Mouse (Mus musculus): ENCODE results near the gene Cfl2.

Gene Cfl2

GRCm38 (mm10) chr12:54830574-54830973 is 32.1 kb downstream of the Cfl2 start:
- peak; percentile 60 to 79 for DNase-seq (ENCODE audit: low spot score in 2 of 2)

GRCm38 (mm10) chr12:54829876-54830275 is 32.8 kb downstream of the Cfl2 start:
- DNase-seq (ENCODE audit: low spot score in 2 of 2) = no peak

GRCm38 (mm10) chr12:54828043-54828442 is 34.6 kb downstream of the Cfl2 start:
- no peak for DNase-seq (ENCODE audit: low spot score in 2 of 2)

GRCm38 (mm10) chr12:54825202-54825601 is 37.5 kb downstream of the Cfl2 start:
- DNase-seq (ENCODE audit: low spot score in 2 of 2) = no peak

GRCm38 (mm10) chr12:54822836-54823426 is 39.7 kb downstream of the Cfl2 start:
- no peak for DNase-seq (ENCODE audit: low spot score in 2 of 2)

- peak in 1 of 2 experiments; percentile 5 for DNase-seq (ENCODE audit: low spot score in 2 of 2)
Observed at GRCm38 (mm10) chr12:54820684-54821161, 42.0 kb downstream of the Cfl2 start.

- DNase-seq (ENCODE audit: low spot score in 2 of 2) = no peak
Observed at GRCm38 (mm10) chr12:54819181-54819935, 43.3 kb downstream of the Cfl2 start.

- no peak for DNase-seq (ENCODE audit: low spot score in 2 of 2)
Observed at GRCm38 (mm10) chr12:54810142-54810541, 52.5 kb downstream of the Cfl2 start.

All from natural killer cell, adult 2 months (primary cell).